Mouse (Mus musculus): ENCODE data around the gene Rarg. TPM values are rescaled to one million over a fixed set of nuclear protein-coding genes. Genes with fewer than 3 reads are reported as not detected.

The Rarg gene
- total RNA-seq, 2 experiments from 2014 or later, result 13.8 to 17.1 TPM

DNA sequence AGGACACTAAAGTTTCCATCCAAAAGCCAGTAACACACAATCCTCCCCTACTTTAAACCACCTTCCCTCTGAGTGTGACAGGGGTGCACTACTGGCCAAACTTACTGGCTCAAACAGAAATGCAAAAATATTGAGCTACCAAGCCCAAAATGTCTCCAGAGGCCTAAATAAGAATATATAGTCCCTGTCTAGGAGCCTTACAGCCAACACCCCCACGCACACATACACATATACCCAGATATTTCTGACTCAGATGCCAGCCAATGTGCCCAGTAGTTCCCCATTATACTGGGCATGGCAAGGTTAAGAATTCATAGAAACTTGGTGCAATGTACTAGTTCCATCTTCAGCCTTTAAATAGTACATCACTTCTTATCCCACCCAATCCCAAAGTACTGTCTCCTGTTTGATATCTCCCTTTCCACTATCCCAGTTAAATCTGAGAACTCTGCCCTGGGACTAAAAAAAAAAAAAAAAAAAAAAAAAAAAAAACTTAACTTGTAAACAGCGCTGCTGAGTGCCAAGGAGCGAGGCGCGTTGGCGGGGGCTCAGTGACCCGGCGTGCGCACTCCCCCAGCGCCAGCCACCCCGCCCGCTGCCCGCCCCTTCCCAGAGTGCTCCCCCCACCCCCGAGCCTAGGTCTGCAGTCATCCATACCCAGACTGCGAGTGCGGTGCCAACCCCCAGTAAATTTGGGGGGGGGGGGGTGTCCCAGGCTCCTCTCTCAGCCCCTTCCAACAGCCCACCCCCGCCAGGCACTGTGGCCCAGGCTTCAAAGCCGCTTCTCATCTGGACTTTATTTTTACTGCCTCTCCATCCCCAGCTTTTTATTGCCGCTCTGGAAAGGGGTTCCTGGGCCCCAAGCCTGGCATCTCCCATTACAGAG is 12.8 kb downstream of the Rarg start:
- no peak for TF ChIP-seq CTCF (IDR thresholded peaks at IDR 0.05)
- Histone ChIP-seq H3K27ac (peak overlapping the region; percentile 97; the same call in 1 of the 2 replicates), H3K4me3 (peak overlapping the region; percentile 65)
- no peak for DNase-seq (ENCODE audit: extremely low spot score in 1 of 2, low spot score in 2 of 2)
- intact Hi-C loops (cut with DNase I), result no loop called here

DNA sequence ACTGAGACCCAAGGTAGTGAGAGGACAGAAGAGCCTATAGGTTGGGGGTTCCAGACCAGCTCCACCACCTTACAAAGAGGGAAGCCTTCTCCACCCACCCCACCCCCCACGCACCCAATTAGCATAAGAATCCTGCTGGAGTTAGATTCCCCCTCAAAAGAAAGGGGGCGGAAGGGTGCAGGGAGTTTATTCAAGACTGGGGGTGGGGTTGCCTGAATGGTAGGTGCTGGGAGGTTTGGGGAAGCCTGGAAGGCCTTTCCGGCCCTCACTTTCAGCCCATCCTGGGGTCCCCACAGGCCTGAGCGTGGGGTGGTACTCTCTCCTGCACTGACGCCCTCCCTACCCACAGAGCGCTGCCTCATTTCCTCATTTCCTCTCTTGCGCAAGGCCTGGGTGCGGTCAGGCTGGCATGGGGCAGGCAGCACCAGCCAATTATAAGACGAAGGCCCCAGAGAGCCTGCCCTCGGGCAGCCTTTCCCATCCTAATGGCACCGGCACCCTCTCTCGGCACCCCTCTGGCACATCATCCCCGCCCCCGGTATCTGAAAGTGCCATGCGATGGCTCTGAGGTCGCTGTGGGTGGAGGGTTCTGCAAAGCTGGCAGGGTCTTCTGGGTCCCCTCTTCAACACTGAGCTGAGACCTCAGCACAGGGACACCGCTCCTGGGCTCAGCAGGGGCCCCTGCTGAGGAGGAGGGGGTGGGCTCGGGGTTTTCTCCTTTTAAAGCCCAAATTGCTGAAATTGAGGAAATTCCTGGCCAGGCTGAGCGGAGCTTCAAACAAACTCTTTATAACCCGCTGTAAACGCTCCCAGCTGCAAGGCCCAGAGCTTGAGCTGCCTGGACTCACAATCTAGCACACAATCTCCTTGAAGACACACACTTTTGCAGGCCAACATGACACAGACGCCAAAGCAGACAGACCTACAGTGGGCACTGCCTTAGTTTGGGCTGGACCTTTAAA is 13.8 kb downstream of the Rarg start:
- intact Hi-C loops (cut with DNase I), result no loop called here
- TF ChIP-seq CTCF (IDR thresholded peaks at IDR 0.05), result no peak
- H3K27ac ChIP-seq, result peak overlapping the region; percentile 66
- peak overlapping the region; percentile 24 for H3K4me3 ChIP-seq
- no peak for DNase-seq (ENCODE audit: extremely low spot score in 1 of 2, low spot score in 2 of 2)

DNA sequence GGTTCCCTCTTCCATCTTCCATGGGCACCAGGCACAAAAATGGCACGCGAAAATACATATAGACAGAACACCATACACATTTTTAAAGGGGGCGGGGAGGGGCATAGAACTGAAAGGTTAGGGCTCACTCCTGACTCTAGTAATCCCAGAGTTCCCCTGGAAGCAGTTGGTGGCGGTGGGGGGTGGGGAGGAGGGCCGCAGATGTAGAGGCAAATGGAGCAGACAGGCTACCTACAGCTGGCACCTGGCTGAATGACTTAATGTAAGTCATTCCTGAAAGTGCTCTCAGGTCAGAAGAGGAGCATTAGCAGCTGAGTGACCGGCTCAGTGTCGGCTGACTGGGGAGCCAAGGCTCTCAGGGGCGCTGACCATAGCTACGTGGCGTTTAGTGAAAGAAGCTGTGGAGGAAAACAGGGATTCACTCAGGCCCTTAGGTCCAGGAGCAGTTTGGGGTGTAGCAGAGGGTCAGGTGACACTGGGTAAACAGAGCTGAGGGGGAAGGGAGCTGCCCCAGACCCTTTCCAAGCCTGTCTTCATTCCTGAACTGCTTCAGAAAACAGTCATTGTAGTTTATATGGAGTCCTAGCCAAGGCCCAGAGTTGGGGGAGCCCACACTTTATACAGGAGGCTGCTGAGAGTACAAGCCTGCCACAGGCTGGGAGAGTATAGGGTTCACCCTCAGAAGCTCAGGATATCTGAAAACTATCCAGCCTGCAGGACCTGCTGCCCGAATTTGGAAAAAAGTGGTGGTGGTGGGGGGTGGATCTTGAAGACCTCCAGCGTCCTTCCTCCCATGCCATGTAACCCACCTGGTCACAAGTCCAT is 14.7 kb downstream of the Rarg start:
- H3K27ac ChIP-seq, result no peak overlapping the region
- DNase-seq (ENCODE audit: extremely low spot score in 1 of 2, low spot score in 2 of 2), result no peak
- intact Hi-C loops (cut with DNase I), result no loop called here
- TF ChIP-seq CTCF (IDR thresholded peaks at IDR 0.05), result no peak
- no peak overlapping the region for H3K4me3 ChIP-seq

DNA sequence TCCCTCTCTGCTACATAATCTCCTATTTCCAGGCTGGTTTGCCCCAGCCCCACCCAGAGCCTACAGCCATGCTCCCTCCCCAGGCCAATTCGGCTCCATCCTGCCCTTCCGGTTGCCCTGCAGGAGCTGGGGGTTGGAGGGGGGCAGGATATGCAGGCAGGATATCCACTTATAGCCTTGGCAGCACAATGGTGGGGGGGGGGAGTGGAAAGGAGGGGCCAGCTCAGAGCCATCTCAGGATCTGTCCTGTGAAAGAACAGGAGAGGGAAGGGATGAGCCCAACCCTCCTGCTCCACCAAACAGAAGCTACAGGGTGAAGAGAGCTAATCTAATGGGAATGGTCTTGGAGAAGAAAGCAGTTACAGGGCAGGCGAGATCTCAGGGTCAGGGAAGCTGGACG is 16.7 kb downstream of the Rarg start:
- intact Hi-C loops (cut with DNase I), result no loop called here
- no peak overlapping the region for H3K27ac ChIP-seq
- no peak for TF ChIP-seq CTCF (IDR thresholded peaks at IDR 0.05)

DNA sequence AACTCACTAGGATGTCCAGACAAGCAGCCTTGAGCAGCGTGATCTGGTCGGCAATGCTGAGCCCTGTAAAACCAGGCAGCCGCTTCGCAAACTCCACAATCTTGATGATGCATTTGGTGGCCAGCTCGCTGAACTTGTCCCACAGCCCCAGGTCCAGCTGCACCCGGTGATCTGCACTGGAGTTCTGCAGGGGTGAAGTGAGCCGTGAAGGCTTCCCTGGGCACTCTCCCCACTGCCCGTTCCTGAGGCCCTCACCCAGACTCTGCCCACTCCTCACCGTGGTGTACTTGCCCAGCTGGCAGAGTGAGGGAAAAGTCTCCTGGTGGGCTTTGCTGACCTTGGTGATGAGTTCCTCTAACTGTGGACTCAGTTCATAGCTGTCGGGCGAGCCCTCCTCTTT is 17.5 kb downstream of the Rarg start:
- Histone ChIP-seq H3K27ac (no peak overlapping the region), H3K4me3 (no peak overlapping the region)
- no peak for TF ChIP-seq CTCF (IDR thresholded peaks at IDR 0.05)
- DNase-seq (ENCODE audit: extremely low spot score in 1 of 2, low spot score in 2 of 2), result no peak
- intact Hi-C loops (cut with DNase I), result loop anchor here (1.0 kb wide), 1 partner anchor 75 kb away; no protein-coding TSS in a partner anchor

More for the DNA sequence above, 16.7 kb downstream of the Rarg start:
- DNase-seq (ENCODE audit: extremely low spot score in 1 of 2, low spot score in 2 of 2), result no peak
- H3K4me3 ChIP-seq, result no peak overlapping the region

DNA sequence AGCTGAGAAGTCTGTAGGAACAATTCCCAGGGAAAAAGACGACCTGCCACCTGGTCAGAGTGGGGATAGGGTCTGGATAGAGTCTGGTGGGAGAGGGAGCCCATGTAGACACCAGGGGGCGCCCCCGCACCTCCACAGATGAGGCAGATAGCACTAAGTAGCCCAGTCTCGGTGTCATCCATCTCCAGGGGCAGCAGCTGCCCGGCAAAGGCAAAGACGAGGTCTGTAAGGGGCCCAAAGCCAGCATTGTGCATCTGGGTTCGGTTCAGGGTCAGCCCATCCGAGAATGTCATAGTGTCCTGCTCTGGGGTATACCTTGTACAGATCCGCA is 18.1 kb downstream of the Rarg start:
- Histone ChIP-seq H3K4me3 (no peak overlapping the region), H3K27ac (no peak overlapping the region)
- peak; percentile 83 for TF ChIP-seq CTCF (IDR thresholded peaks at IDR 0.05)
- peak; percentile 69 to 75 for DNase-seq (ENCODE audit: extremely low spot score in 1 of 2, low spot score in 2 of 2)
- intact Hi-C loops (cut with DNase I), result loop anchor here (1.0 kb wide), 1 partner anchor 76 kb away; no protein-coding TSS in a partner anchor

DNA sequence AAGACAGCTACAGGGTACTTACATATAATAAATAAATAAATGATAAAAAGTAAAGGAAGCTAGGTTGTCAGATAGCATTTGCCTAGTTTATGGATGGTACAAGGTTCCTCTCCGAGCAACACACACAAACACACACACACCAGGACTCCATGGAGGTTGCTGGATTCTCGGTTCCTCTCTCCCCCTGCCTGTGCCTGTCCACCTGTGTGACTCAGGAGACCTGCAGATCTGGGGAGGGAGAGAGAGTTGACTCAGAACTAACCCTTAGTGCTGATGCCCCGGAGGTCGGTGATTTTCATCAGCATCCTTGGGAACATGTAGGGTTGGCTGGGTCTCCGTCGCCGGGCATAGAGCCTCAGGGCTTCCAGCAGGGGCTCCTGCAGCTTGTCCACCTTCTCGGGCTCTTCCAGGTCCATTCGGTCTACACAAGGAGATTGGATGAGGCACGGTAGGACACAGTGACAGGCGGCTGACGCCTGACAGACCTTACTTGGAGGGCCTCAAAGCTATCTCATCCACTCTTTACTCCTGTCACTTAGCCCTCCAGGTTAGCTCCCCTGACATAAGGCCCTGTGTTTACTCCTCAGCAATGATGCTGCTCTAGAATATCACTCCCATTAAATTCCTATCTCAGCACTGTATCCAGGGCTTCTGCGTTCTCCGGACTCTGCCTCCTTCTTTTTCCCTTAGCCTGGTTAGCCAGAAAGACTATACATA is 18.6 kb downstream of the Rarg start:
- Histone ChIP-seq H3K27ac (no peak overlapping the region), H3K4me3 (no peak overlapping the region)
- no peak for TF ChIP-seq CTCF (IDR thresholded peaks at IDR 0.05)
- intact Hi-C loops (cut with DNase I), result loop anchor here (1.0 kb wide), 1 partner anchor 77 kb away; no protein-coding TSS in a partner anchor
- no peak for DNase-seq (ENCODE audit: extremely low spot score in 1 of 2, low spot score in 2 of 2)

DNA sequence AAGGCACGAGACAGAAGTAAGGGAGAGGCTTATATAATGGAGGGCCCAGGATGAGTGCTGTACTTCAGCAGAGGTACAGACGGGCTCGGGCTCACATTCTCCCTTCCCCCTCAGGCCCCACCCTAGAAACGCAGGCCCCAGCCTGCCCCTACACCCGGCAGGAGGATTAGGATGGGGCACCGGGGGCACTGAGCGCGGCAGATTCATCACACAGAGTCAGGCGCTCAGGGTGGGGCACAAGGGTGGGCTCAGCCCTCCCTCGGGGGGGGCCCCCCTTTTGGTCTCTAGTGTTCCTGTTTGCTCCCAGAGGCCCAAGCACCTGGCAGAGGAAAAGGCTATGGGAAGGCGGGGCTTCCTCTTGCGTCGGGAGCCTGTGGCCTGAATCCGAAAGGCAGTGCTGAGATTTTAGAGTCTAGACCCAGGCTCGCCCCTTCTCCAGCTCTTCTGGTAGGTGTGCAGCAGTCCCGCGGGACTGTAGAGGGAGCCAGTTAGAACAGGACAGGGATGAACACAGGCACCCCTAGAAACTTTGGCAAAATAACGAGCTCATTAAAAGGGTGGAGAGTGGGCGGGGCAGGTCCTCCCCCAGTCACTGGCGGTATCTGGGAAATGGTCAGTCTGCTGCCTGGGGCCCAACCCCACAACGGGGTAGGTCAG is 21.8 kb downstream of the Rarg start:
- H3K4me3 ChIP-seq, result no peak overlapping the region
- no peak overlapping the region for H3K27ac ChIP-seq
- no peak for DNase-seq (ENCODE audit: extremely low spot score in 1 of 2, low spot score in 2 of 2)
- intact Hi-C loops (cut with DNase I), result no loop called here
- TF ChIP-seq CTCF (IDR thresholded peaks at IDR 0.05), result no peak; the same call in 1 of the 2 replicates

DNA sequence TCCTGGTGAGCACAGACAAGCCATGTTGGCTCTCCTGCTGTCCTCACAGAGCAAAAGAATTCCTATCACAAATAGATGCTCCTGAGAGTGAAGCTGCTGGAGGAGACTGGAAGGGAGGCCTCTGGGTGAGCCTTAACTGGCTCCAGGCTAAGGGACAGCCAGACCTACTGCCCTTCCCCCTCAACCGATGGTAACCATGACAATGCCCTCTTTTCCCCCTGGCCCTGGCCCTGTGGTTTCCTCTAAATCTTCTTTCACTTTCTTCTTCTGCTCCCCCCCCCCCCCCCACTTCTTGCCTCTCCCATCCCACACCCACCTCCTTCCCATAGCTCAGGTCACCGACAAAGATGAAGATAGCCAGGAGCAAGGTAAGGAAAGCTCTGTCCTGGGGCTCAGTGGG is 23.4 kb downstream of the Rarg start:
- H3K27ac ChIP-seq, result no peak overlapping the region
- DNase-seq (ENCODE audit: extremely low spot score in 1 of 2, low spot score in 2 of 2), result no peak
- TF ChIP-seq CTCF (IDR thresholded peaks at IDR 0.05), result no peak
- intact Hi-C loops (cut with DNase I), result no loop called here
- H3K4me3 ChIP-seq, result no peak overlapping the region

DNA sequence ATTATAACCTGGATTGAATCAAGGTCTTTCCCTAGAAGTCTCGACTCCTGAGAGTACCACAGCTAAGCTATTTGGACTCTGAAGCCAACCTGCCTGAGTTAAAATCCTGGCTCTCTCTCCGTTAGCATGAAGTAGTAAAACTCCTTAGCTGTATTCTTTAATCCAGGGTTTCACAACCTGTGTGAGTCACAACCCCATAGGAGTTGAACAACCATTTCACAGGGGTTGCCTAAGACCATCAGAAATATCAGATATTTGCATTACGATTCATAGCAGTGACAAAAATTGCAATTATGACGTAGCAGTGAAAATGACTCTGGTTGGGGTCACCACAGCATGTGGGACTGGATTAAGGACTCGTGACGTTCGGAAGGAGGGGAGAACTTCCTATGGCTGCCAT is 24.6 kb downstream of the Rarg start:
- intact Hi-C loops (cut with DNase I), result no loop called here
- no peak for TF ChIP-seq CTCF (IDR thresholded peaks at IDR 0.05)
- H3K27ac ChIP-seq, result no peak overlapping the region
- no peak overlapping the region for H3K4me3 ChIP-seq
- DNase-seq (ENCODE audit: extremely low spot score in 1 of 2, low spot score in 2 of 2), result no peak
